Mouse (Mus musculus) bone marrow, adult 2 months (tissue): ENCODE measurements around the gene Sprn.

Experiments used
- CTCF ChIP-seq: fragments of 200-500 bp; IDR thresholded peaks from 2 replicates; pipeline ENCODE4 v1.5.1; 2011; ENCODE audit warnings: low read length, control low read depth; ENCODE audit not compliant: control insufficient read depth, insufficient read depth
- POLR2A ChIP-seq: fragments of 200-500 bp; IDR thresholded peaks from 2 replicates; pipeline ENCODE4 v1.6.1; 2011; ENCODE audit warnings: low read depth, mild to moderate bottlenecking, control low read depth, low read length, borderline replicate concordance; ENCODE audit not compliant: control insufficient read depth

DNA sequence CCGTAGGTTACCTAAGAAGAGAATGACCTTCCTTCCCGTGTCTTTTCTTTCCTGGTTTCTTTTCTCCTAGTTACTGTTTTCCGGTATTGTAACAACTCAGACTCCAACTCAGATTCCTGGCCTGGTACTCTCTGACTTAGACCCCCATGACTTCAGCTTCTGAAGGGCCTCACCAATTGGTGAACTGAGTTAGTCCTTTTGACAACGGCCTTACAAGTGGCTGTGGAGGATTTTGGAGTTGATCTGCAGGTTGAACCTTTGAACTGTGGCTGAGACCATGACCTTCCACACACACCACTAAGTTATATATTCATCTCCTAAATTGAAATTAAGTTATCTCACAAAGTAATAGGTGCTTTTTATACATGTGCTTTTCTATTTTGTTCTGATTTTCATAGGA, 29.5 kb upstream of the Sprn start:
- no peak for TF ChIP-seq CTCF
- no peak for TF ChIP-seq POLR2A
